Mouse (Mus musculus) stomach, postnatal 0 days (tissue): ENCODE results near the gene Mdga1. TPM values are rescaled to one million over a fixed set of nuclear protein-coding genes. Genes with fewer than 3 reads are reported as not detected.
A peak's percentile ranks its signal among the peaks of the same experiment; 100 is the strongest.

Experiments used
- ATAC-seq: fragments of 200-750 bp; cut with Nextera tagmentation; 2 replicates; pipeline ENCODE4 v1.8.0; 2017; ENCODE audit not compliant: low FRiP score, low TSS enrichment
- DNase-seq: peaks from one replicate; pipeline ENCODE4 v3.0.0-alpha.2; 2016; ENCODE audit warnings: low spot score
- H3K27ac ChIP-seq: fragments of 300-500 bp; sonication (generic); replicated peaks from 2 replicates; pipeline ENCODE4 v1.5.1; 2014; ENCODE audit warnings: mild to moderate bottlenecking, control low read depth
- H3K27me3 ChIP-seq: fragments of 300-500 bp; sonication (generic); 2 replicates; pipeline ENCODE4 v1.6.1; 2014; ENCODE audit warnings: low read length; ENCODE audit not compliant: control insufficient read depth, insufficient read depth
- H3K36me3 ChIP-seq: fragments of 300-500 bp; sonication (generic); 2 replicates; pipeline ENCODE4 v1.6.1; 2014; ENCODE audit warnings: low read length, mixed read lengths; ENCODE audit not compliant: control insufficient read depth, insufficient read depth
- H3K4me1 ChIP-seq: fragments of 300-500 bp; sonication (generic); replicated peaks from 2 replicates; pipeline ENCODE4 v1.6.1; 2014; ENCODE audit warnings: antibody characterized with exemption; ENCODE audit not compliant: control insufficient read depth, insufficient read depth
- H3K4me2 ChIP-seq: fragments of 300-500 bp; sonication (generic); replicated peaks from 2 replicates; pipeline ENCODE4 v1.6.1; 2014; ENCODE audit warnings: low read depth, mild to moderate bottlenecking, control low read depth, moderate library complexity
- H3K4me3 ChIP-seq: fragments of 300-500 bp; sonication (generic); 2 replicates; pipeline ENCODE4 v1.5.1; 2014; ENCODE audit warnings: low read depth, low read length, control low read depth
- H3K9ac ChIP-seq: fragments of 300-500 bp; sonication (generic); 2 replicates; pipeline ENCODE4 v1.6.1; 2014; ENCODE audit warnings: mild to moderate bottlenecking, low read length, control low read depth, mixed read lengths
- H3K9me3 ChIP-seq: fragments of 300-500 bp; sonication (generic); 2 replicates; pipeline ENCODE4 v1.6.1; 2016; ENCODE audit warnings: low read length; ENCODE audit not compliant: control insufficient read depth
- CTCF ChIP-seq: IDR thresholded peaks from 2 replicates; pipeline ENCODE4 v1.5.1; 2016; ENCODE audit warnings: antibody characterized with exemption, low read depth, mild to moderate bottlenecking, moderate library complexity
- EP300 ChIP-seq: optimal IDR thresholded peaks from 2 replicates; pipeline ENCODE3; 2016; ENCODE audit warnings: antibody characterized with exemption
- WGBS: fragments of 180-500 bp; shearing (Covaris S2); extraction: QIAGEN DNeasy Blood & Tissue Kit; methylation state at CpG from one replicate; pipeline ENCODE4 v1.1.7; 2014; 5-methylcytosine and 5-hydroxymethylcytosine counted together
- polyA plus RNA-seq: library from polyadenylated mRNA; unstranded; fragments of >200 nt; fragmentation: Nextera tagmentation; extraction: Ambion mirVana; gene quantifications from 2 replicates; pipeline ENCODE4 v1.2.1, GENCODE M21; 2015

The Mdga1 gene
- polyA plus RNA-seq, 1 experiment from 2014 or later, result 2.1 TPM

DNA sequence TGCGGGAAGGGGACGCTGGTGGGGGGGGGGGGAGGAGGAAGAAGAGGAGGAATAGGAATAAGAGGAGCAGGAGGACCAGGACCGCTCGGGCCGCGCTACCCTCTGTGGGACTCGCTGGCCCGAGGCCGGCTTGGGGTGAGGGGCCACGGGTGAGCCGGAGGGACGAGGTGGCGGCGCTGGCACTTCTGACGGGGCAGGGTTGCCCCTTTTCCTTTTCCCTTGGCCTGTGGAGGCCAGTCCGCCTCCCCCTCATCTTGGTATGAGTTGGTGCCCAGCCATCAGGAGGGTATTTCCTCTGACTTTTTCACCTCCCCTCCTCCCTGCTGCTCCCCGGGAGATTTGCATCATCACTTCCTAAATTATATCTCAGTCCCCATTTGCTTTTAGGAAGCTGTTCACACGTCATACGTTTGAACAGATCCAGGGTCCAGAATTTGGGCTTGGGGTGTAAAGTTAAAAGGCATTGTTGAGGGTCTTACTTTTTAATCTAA, 35.6 kb upstream of the Mdga1 start:
- no peaks in the 10 kb centered on the region for H3K9me3 ChIP-seq
- no peaks in the 10 kb centered on the region for H3K36me3 ChIP-seq
- H3K9ac ChIP-seq, result peak overlapping the region; percentile 96
- H3K4me1 ChIP-seq, result peaks cover 13% of the 10 kb centered on the region; the same call in 1 of the 2 replicates
- no peaks in the 10 kb centered on the region for H3K27me3 ChIP-seq
- H3K4me3 ChIP-seq, result peak overlapping the region; percentile 95
- TF ChIP-seq EP300 (no peak), CTCF (no peak)
- DNase-seq (no peak), ATAC-seq (no peak)
- peak overlapping the region; percentile 85 for H3K4me2 ChIP-seq
- H3K27ac ChIP-seq, result peak overlapping the region; percentile 99
- under 1% methylated on average over 13 of the region's 19 CpGs for WGBS

DNA sequence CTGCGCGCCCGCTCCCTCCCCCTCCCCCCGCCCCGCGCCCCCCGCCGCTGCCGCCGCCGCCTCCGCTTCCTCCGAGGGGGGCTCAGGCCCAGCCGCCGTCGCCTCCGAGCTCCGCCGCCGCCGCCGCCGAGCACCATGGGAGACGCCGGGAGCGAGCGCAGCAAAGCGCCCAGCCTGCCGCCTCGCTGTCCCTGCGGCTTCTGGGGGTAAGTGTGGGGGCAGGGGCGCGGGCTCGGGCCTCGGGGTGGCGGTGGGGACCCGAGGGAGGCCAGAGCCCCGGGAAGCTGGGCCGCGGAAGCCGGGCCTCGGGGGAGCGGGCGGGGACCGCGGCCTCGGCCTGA, 35.2 kb upstream of the Mdga1 start:
- Histone ChIP-seq H3K36me3 (no peaks in the 10 kb centered on the region), H3K27me3 (no peaks in the 10 kb centered on the region), H3K4me2 (peak overlapping the region; percentile 85), H3K27ac (peak overlapping the region; percentile 99), H3K4me1 (peaks cover 13% of the 10 kb centered on the region; the same call in 1 of the 2 replicates), H3K9ac (peak overlapping the region; percentile 96), H3K4me3 (peak overlapping the region; percentile 95), H3K9me3 (no peaks in the 10 kb centered on the region)
- no peak for TF ChIP-seq EP300
- no peak for TF ChIP-seq CTCF
- DNase-seq, result no peak
- under 1% methylated on average over 28 of the region's 47 CpGs for WGBS
- peak; percentile 11 for ATAC-seq

DNA sequence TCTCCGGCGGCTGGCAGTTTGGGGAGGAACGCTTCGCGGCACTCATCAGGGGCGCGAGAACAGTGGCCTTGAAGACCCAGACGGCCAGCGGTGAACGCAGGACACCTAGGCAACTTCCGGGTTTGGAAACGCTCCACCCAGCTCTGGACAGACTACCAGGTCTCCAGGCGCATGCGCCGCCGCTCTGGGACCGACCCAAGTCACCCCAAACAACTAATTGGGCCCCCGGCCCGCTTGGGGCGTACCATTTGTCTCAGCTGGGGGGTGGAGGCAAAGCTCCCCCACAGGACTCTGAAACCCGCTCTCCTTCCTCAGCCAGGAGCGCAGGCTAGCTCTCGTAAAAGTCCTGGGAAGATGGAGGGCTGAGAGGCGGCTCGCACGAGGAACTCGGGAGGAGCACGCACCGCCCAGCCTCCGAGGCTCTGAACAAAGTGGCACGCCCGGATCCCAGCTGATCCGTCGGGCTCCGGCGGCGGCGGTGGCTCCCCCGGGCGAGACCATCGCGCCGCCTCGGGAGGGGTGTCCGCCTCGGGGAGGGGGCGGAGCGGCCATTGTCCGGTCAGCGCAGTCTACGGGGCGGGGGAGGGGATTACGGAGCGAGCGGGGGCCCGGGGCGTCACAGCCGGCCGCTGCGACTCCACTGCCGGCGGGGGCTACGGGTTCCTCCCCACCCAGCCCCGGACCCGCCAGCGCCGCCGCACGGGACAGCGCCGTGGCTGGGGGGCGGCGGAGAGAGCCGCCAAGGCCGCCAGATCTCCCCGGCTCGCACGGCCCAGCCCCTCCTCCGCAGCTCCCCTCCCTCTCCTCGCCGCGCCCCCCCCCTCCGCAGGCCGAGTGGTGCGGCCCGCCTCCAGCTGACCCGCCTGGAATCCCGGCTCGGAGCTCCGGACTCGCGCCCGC, 34.6 kb upstream of the Mdga1 start, which contains the start of gene Zfand3:
Gene Zfand3 (plus strand): TSS at position 531 of the 900 bp plus-strand sequence.
- H3K4me2 ChIP-seq, result peak within 1 kb of the TSS; percentile 85
- ATAC-seq (peak; percentile 95), DNase-seq (peak; percentile 98)
- peak within 1 kb of the TSS; percentile 99 for H3K27ac ChIP-seq
- WGBS, result under 1% methylated on average over 67 of the region's 93 CpGs
- peak within 1 kb of the TSS; percentile 95 for H3K4me3 ChIP-seq
- no peaks in the 10 kb centered on the region for H3K9me3 ChIP-seq
- TF ChIP-seq EP300 (peak; percentile 62), CTCF (0 out of 2 replicates have a peak, but pooled peaks have one; percentile 12)
- H3K9ac ChIP-seq, result peak within 1 kb of the TSS; percentile 96
- H3K27me3 ChIP-seq, result no peaks in the 10 kb centered on the region
- H3K36me3 ChIP-seq, result no peaks in the 10 kb centered on the region
- H3K4me1 ChIP-seq, result peaks cover 13% of the 10 kb centered on the region; the same call in 1 of the 2 replicates

DNA sequence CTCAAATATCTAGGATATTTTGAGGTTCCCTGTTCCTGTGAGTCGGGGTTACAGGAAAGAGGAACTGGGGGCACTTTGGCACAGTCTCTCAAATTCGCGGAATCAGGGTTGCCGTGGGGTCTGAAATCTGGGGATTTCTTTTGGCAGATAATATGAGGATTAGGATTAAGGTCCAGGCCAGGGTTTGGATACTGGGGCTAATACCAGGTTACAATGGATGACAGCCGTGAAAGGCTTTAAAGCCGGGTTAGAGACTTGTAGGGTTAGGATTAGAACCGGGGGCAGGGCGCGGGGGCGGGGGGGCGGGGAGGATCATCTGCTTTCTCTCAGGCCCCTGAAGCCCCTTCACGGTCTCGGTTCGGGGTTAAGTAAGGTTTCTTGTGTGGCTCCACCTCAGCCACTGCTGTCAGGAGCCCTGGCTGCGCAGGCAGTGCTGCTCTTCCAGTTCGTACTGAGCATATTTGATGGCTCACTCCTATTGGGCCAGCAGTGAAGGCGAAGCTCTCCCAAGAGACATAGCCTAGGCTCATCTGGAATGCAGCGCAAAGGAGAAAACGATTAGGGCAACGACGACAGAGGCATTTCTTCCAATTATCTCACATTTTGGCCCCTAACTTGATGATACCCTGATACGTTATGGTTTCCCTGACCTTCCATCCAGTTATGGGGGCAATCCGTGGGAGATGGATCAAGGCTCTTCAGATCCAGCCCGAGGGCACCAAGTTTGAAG, 28.8 kb upstream of the Mdga1 start:
- H3K4me2 ChIP-seq, result no peak overlapping the region
- no peak overlapping the region for H3K27ac ChIP-seq
- DNase-seq (no peak), ATAC-seq (no peak)
- H3K36me3 ChIP-seq, result no peaks in the 10 kb centered on the region
- no peak for TF ChIP-seq CTCF
- no peaks in the 10 kb centered on the region for H3K27me3 ChIP-seq
- no peaks in the 10 kb centered on the region for H3K9me3 ChIP-seq
- no peak overlapping the region for H3K9ac ChIP-seq
- 82% methylated on average over 24 of the region's 24 CpGs for WGBS
- H3K4me1 ChIP-seq, result 0 out of 2 replicates have a peak, but pooled peaks cover 4% of the 10 kb centered on the region
- no peak overlapping the region for H3K4me3 ChIP-seq

DNA sequence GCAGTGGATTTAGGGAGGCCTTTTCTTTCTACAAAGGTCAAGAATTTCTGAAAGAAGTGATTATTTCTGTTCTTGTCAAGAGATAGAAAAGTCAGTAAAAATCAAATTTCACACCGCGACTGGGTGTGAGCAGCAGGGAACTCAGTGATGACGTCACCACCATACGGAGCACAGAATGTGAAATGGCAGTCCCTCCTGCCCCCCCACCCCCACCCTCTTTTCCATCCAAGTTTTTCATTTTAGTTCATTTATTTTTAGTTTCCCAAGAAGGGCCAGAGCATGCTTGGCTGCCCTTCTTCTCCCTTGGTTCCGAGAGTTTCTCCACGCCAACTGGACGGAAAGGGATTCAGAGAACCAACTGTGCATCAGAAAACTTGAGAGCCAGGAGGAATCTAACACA, 27.8 kb upstream of the Mdga1 start:
- Histone ChIP-seq H3K9me3 (no peaks in the 10 kb centered on the region), H3K4me3 (no peak overlapping the region), H3K4me2 (no peak overlapping the region), H3K36me3 (no peaks in the 10 kb centered on the region), H3K27me3 (no peaks in the 10 kb centered on the region), H3K9ac (no peak overlapping the region), H3K27ac (no peak overlapping the region), H3K4me1 (no peaks in the 10 kb centered on the region)
- WGBS, result 75% methylated on average over 7 of the region's 7 CpGs
- no peak for TF ChIP-seq CTCF
- TF ChIP-seq EP300, result no peak
- ATAC-seq, result no peak
- DNase-seq, result no peak
